Mouse (Mus musculus) embryo, embryonic 11 days (tissue): ENCODE measurements around the gene Cnr2.

Source experiments
- DNase-seq: peaks from one replicate; pipeline ENCODE4 v3.0.0-alpha.2; 2015

Gene Cnr2

DNA sequence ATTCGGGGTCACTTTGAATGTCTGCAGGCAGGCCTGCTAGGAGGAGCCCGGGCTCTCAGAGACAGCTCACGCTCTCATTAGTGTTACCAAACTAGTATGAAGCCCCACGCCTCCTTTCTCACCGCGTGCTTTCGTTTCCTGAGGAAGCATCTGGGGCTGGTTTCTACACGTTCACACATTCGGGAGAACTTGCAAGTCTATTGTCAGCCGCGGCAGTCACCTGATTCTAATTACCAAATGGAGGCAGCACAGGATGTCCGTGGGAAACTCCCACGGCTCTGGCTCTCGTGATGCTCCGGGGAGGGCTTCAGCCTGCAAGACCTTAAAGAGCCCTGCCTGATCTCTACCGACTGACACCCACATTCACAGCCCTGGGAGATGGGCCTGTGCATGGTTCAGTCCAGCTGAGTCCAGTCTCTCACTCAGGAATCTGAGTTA lies 18.6 kb upstream of the Cnr2 start:
- DNase-seq, result peak; percentile 81

DNA sequence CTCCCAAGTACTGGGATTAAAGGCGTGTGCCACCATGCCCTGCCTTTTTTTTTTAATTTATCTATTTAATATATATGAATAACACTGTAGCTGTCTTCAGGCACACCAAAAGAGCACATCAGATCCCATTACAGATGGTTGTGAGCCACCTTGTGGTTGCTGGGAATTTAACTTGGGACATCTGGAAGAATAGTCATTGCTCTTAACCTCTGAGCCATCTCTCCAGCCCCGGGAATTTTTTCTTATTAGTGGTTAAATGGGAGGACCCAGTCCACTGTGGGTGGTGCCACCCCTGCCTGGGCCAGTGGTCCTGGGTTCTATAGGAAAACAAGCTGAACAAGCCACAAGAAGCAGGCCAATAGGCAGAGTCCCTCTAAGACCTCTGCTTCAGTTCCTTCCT lies 17.5 kb upstream of the Cnr2 start:
- DNase-seq, result no peak

- no peak for DNase-seq
Measured at GRCm38 (mm10) chr4:135879021-135879420, 16.2 kb upstream of the Cnr2 start.

DNA sequence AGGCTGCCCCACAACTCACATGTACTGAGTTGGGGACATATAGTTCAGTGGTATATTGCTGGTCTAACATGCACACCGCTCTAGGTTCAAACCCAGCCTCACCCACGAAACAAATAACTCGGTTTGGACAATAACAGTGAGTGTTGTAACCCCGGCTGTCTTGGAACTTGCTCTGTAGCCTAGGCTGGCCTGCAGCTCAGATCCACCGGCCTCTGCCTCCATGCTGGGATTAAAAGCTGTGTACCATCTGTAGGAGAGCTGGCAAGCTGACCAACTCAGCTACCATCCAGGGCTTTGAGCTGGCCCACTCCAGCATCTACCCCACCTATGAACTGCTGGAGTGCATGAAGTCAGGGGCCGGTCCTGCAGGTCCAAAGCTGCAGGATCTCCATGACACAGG lies 15.2 kb upstream of the Cnr2 start:
- DNase-seq, result no peak

DNA sequence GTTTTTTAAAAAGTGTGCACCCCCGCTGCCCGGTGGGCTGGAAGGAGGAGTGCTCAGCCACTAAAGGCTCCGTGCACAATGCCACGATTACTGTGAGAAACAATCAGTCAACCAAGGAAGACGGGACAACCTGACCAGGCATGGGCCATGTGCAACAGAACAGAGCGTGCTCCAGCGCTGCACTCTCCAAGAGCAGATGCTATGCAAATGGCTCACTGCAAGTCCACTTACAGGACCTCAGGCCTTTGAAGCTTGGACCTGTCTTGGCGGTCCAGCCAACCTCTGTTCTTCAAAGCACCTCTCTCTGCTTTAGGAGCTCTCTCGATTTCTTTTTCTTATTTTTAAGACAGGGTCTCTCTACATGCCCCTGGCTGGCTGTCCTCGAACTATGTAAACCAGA lies 14.6 kb upstream of the Cnr2 start:
- DNase-seq, result no peak

DNA sequence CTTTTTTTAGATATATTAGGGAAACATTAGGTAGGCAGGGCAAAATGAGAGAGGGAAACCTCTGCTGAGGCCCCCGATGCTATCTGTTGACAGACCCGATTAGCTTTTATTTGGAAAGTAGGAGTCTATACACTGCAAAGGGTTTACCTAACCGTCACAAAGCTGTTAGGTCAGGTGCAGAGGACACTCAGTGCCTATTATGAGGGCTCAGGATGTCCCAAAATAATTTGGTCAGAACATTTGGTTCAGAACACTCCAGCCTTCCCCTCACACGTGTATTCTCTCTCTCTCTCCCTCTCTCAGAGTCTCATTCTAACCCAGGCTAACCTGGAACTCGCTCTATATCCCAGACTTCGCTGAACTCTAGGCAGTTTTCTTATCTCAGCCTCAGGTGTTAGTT lies 13.2 kb upstream of the Cnr2 start:
- no peak for DNase-seq

DNA sequence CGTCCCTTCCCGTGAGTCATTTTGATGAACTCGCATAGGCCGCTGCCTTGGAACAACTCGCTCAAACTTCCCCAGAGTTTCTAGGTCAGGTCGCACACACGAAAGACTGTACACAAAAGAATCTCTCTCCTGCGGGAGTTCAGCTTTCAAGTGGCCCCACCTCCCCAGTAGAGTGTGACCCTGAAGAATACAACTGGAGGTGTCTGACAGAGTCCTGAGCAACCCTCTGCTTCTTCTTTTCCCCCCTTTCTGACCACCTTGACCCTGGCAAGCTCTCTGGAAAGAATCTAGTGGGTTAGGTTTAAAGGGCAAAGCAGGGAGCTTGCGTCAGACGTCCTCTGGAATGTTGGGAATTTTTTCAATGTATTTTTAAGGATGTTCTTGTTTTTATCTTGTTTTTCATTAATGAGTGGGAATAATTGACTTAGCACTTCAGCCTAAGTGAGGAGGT lies 11.8 kb upstream of the Cnr2 start:
- no peak for DNase-seq

- DNase-seq, result no peak
Measured at GRCm38 (mm10) chr4:135883881-135884516, 11.2 kb upstream of the Cnr2 start.

- peak; percentile 52 for DNase-seq
Measured at GRCm38 (mm10) chr4:135884531-135884930, 10.7 kb upstream of the Cnr2 start.

- no peak for DNase-seq
Measured at GRCm38 (mm10) chr4:135885676-135886075, 9.5 kb upstream of the Cnr2 start.

- no peak for DNase-seq
Measured at GRCm38 (mm10) chr4:135886184-135886583, 9.0 kb upstream of the Cnr2 start.

DNA sequence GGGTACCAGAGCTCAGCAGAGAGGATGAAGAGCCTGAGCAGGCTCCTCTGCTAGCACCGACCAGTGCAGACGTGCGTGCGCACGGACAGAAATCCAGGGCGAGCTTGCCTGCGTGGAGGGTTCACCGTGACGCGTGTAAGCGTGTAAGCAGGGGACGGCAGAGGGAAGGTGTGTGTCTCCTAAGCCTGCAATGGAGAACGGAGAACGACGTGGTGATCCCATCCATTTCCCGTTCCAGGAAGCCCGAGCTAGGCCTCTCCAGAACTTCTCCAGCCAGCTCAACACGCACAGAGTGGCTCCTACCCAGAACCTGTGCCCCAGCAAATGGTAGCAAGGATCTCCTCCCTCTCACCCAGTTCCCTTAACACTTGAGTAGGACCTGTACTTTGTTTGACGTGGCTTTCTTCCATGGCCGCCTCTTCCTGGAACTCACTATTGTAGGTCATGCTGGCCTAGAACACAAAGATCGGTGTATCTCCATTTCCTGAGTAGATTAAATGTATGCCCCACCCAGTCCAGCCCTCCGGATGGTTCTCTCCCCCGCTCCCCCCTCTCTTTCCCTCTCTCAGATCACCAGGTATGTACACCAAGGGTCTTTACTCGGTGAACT lies 6.6 kb upstream of the Cnr2 start:
- no peak for DNase-seq

DNA sequence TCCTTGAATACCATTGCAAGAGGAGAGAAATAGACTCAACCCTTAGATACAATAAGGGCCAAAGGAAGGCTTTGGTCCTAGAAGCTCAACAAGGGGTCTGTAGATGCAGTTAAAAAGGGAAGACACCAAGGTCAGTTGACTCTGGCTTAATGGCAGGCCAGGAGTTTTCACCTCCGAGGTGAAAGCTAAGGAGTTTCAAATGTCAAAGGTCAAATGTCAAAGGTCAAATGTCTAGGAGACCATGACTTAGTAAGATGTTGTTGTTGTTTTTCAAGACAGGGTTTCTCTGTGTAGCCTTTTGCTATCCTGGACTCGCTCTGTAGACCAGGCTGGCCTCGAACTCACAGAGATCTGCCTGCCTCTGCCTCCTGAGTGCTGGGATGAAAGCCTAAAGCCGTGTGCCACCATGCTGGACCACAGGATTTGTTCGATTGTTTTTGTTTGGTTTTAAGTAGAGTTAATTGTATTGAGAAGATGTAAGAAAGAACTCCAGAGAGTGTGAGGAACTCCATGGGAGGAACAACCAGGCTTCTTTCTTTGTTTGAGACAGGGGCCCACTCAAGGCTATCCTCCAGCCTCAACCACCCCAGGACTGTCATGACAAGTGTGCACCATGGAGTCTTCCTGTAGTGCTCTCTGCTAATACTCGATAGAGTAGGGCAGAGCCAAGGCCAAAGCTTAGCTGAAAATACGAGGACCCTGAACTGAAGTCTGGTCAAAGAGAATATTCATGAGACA lies 5.9 kb upstream of the Cnr2 start:
- DNase-seq, result no peak

GRCm38 (mm10) chr4:135889884-135890283 lies 5.3 kb upstream of the Cnr2 start:
- DNase-seq, result peak; percentile 85

- DNase-seq, result no peak
Measured at GRCm38 (mm10) chr4:135891539-135891938, 3.7 kb upstream of the Cnr2 start.

- no peak for DNase-seq
Measured at GRCm38 (mm10) chr4:135892884-135893283, 2.3 kb upstream of the Cnr2 start.

DNA sequence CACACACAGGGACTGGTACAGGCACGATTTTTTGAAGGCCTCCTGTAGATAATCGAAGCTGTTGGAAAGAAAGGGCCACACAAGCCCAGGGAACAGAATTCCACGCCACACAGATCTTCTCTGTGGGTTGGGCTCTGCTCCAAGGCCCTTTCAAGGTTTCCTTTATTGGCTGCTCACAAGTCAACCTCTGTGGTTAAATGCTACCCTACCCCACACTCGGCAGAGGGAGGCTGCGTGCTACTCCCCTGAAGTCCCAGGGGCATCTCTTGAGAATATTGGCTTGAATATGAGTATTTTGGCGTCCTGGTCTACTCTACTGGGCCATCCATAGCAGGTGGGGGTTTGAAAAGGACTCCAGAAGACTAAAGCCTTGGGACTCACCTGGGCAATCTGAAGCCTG lies 963 bp downstream of the Cnr2 start:
- no peak for DNase-seq

DNA sequence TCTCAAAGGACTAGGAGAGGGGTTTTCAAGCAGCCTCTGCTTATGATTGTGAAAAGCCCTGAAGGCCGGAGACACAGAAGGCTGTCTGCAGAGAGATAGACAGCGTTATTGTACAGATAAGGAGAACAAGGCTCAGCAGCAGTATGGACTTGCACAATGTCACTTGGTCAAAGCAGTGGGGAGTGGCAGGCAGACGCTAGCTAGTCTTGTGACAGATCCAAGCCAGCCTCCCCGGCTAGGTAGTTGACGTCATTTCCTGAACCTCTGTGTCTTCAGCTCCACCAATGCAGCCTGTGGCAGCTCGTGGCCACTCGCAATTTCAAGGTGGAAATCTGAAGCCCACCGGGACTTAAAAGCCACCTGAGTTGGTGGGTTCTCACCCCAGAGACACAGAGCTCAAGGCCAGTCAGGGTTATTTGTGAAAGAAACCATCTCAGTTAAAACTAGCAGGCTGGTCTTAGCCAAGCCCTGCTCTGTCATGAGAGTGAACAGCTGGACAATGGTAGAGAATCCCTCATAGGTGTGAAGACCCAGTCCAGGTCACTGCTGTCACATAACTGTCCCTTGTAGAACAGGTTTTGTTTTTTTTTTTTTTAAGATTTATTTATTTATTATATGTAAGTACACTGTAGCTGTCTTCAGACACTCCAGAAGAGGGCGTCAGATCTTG lies 3.3 kb downstream of the Cnr2 start:
- no peak for DNase-seq

GRCm38 (mm10) chr4:135899050-135899448 lies 3.9 kb downstream of the Cnr2 start:
- no peak for DNase-seq

- no peak for DNase-seq
Measured at GRCm38 (mm10) chr4:135900008-135900407, 4.8 kb downstream of the Cnr2 start.

GRCm38 (mm10) chr4:135902606-135903242 lies 7.5 kb downstream of the Cnr2 start:
- no peak for DNase-seq

- no peak for DNase-seq
Measured at GRCm38 (mm10) chr4:135904810-135905209, 9.6 kb downstream of the Cnr2 start.

DNA sequence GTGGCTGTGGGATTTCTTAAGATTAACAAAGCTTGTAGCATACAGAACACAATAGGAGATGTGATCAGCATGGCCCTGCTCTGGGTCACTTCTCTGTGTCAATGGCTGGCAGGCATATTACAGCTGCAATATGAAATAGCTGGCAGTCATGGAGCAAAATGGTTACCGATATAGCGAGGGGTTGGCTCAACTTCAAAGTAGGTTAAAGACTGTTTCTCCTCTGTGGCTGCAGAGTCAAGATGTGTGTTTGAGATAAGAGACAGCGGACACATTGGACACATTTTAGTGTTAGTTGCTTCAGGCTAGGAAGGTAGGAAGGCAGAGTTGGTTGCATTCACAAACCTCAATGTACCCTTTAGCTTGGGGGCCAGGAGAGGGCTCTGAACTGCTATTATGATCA lies 11.4 kb downstream of the Cnr2 start:
- DNase-seq, result no peak
